Mouse (Mus musculus): ENCODE data around the gene Iqschfp. TPM values are rescaled to one million over a fixed set of nuclear protein-coding genes. Genes with fewer than 3 reads are reported as not detected.

Iqschfp gene
- polyA plus RNA-seq, 1 experiment from 2014 or later, result not detected

DNA sequence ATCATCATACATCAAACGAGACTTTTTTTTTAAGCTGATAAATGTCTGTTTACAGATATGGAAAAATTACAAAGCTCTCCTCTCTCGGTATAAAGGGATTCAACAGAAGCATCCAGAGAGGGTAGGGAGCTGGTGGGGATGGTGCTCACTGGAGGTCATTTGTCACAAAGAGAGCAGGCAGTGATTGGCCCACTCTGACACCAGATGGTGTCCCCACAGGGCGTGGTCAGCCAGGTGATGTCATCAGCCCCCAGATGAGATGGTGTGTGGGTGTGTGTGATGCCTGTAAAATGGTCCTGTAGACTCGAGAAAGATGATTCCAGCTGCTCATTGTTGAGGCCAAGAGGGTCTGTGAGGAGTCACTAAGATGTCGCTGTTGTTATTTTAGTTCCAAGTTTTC is 727.1 kb downstream of the Iqschfp start:
- DNase-seq (ENCODE audit: low spot score), result no peak
- Histone ChIP-seq H3K4me2 (no peak overlapping the region), H3K4me1 (replicated peaks; ENCODE audit: control insufficient read depth, insufficient read depth, low read length) (no peaks in the 10 kb centered on the region; the same call in 1 of the 2 replicates), H3K27ac (ENCODE audit: low read depth, low read length) (no peak overlapping the region), H3K27me3 (replicated peaks; ENCODE audit: control insufficient read depth, insufficient read depth, low read length) (no peaks in the 10 kb centered on the region), H3K9me3 (ENCODE audit: control insufficient read depth, low read length) (no peaks in the 10 kb centered on the region), H3K4me3 (ENCODE audit: low read depth, low read length) (no peak overlapping the region), H3K9ac (ENCODE audit: low read depth, low read length) (no peak overlapping the region), H3K36me3 (ENCODE audit: control insufficient read depth, insufficient read depth, low read length) (0 out of 2 replicates have a peak, but pooled peaks cover 3% of the 10 kb centered on the region)
- 70% methylated on average over 5 of the region's 5 CpGs for WGBS
- ATAC-seq (replicated peaks; ENCODE audit: low FRiP score), result no peak

DNA sequence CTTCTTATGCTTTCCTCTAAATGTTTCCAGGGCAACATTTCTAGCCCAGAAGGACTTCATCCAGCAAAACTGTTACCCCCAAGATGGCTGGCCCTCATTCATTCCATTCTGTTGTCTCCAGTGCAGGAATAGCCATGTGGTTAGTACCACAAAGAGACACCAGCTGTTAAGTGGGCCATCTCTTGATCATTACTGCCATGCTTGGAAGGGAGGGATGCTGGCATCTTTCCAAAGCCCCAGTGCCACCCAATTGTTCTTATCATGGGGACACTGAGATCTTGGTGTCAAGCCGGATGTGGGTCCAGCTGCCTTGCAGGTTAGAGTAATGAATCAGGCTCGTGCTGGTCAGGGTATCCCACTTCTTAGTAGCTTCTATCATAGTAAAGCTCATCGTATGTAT is 729.9 kb downstream of the Iqschfp start:
- DNase-seq (ENCODE audit: low spot score) (no peak), ATAC-seq (replicated peaks; ENCODE audit: low FRiP score) (no peak)
- Histone ChIP-seq H3K36me3 (ENCODE audit: control insufficient read depth, insufficient read depth, low read length) (0 out of 2 replicates have a peak, but pooled peaks cover 3% of the 10 kb centered on the region), H3K9ac (ENCODE audit: low read depth, low read length) (no peak overlapping the region), H3K9me3 (ENCODE audit: control insufficient read depth, low read length) (no peaks in the 10 kb centered on the region), H3K4me3 (ENCODE audit: low read depth, low read length) (no peak overlapping the region), H3K27me3 (replicated peaks; ENCODE audit: control insufficient read depth, insufficient read depth, low read length) (no peaks in the 10 kb centered on the region), H3K27ac (ENCODE audit: low read depth, low read length) (no peak overlapping the region), H3K4me1 (replicated peaks; ENCODE audit: control insufficient read depth, insufficient read depth, low read length) (no peaks in the 10 kb centered on the region), H3K4me2 (no peak overlapping the region)
- 89% methylated on average over 3 of the region's 3 CpGs for WGBS

DNA sequence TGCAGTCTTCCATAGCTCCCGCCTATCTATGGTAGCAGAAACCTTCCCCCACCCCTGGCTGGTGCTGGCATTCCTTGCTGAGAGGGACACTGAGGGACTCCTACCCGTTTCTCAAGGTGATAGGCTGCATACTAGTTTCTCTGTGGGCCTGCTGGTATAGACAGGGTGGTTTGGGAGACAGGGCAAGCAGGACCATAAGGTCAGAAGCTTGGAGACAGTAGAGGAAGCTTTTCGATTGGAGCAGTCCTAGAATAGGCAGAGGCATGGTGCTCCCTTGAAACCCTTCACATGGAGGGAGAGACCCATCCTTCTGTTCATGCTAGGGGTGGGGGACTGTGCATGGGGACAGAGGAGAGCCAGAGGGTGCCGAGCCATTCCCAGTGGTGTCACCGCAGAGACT is 731.0 kb downstream of the Iqschfp start:
- WGBS, result 83% methylated on average over 5 of the region's 5 CpGs
- Histone ChIP-seq H3K4me1 (replicated peaks; ENCODE audit: control insufficient read depth, insufficient read depth, low read length) (no peaks in the 10 kb centered on the region), H3K4me3 (ENCODE audit: low read depth, low read length) (no peak overlapping the region), H3K27me3 (replicated peaks; ENCODE audit: control insufficient read depth, insufficient read depth, low read length) (no peaks in the 10 kb centered on the region), H3K4me2 (no peak overlapping the region), H3K9ac (ENCODE audit: low read depth, low read length) (no peak overlapping the region), H3K9me3 (ENCODE audit: control insufficient read depth, low read length) (no peaks in the 10 kb centered on the region), H3K27ac (ENCODE audit: low read depth, low read length) (no peak overlapping the region), H3K36me3 (ENCODE audit: control insufficient read depth, insufficient read depth, low read length) (0 out of 2 replicates have a peak, but pooled peaks cover 3% of the 10 kb centered on the region)
- ATAC-seq (replicated peaks; ENCODE audit: low FRiP score), result no peak
- no peak for DNase-seq (ENCODE audit: low spot score)

DNA sequence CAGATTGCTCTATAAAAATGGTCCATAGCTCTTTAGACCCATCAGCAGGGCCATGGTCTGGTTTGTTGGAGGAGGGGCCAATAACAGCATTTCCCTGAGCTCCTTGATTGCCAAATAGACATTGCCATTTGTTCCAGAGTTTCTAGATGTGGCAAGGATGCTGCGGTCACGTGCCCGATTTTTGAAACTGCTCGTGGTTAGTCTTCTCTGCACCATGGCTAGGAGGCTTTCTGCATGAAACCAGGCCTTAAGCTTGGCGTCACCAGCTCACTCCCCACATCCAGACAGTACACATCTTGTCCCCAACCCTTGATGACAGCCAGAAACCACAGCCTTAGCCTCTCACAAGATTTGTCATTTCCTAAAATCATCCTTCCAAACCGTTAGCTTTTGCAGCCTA is 732.4 kb downstream of the Iqschfp start:
- Histone ChIP-seq H3K27ac (ENCODE audit: low read depth, low read length) (no peak overlapping the region), H3K9ac (ENCODE audit: low read depth, low read length) (no peak overlapping the region), H3K4me1 (replicated peaks; ENCODE audit: control insufficient read depth, insufficient read depth, low read length) (no peaks in the 10 kb centered on the region), H3K9me3 (ENCODE audit: control insufficient read depth, low read length) (no peaks in the 10 kb centered on the region), H3K4me2 (no peak overlapping the region), H3K27me3 (replicated peaks; ENCODE audit: control insufficient read depth, insufficient read depth, low read length) (no peaks in the 10 kb centered on the region), H3K4me3 (ENCODE audit: low read depth, low read length) (no peak overlapping the region), H3K36me3 (ENCODE audit: control insufficient read depth, insufficient read depth, low read length) (0 out of 2 replicates have a peak, but pooled peaks cover 3% of the 10 kb centered on the region)
- WGBS, result 63% methylated on average over 6 of the region's 6 CpGs
- ATAC-seq (replicated peaks; ENCODE audit: low FRiP score), result no peak
- no peak for DNase-seq (ENCODE audit: low spot score)

DNA sequence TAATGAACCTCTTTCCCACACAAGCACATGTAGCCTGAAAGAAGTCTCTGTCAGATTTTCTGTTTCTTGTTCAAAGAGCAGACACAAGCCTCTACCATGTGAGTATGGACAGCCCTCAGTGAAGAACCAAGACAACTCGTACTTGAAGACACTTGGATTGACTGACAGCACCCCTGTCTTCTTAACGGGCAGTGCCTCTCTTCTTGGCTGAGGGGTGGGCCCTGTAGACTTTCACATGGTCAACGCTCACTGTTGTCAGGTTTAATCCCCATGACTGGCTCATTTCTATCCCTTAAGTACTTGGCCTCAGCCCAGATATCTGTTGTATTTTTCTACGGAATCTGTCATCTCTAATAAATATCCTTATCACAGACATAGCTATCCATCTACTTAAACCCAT is 738.2 kb downstream of the Iqschfp start:
- 79% methylated on average over 4 of the region's 4 CpGs for WGBS

DNA sequence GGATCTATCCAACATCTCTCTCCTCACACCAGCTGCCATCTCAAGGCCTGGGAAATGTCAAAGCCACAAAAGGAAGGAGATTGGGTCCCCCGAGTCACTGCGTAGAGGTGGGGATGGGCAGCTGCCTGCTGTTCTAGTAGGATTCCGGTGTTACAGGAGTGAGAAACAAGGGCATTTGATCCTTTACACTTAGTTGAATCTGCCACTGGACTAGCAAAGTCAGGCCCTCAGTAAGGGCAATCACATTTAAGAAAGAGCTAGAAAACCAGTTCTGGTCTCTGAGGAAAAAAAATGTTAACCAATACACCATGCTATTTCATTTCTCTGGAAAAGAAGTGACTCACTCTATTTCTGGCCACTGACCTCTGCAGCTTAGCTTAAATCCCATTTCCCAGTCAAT is 738.8 kb downstream of the Iqschfp start:
- H3K4me3 ChIP-seq (ENCODE audit: low read depth, low read length), result no peak overlapping the region
- DNase-seq (ENCODE audit: low spot score) (no peak), ATAC-seq (replicated peaks; ENCODE audit: low FRiP score) (no peak)
- H3K4me2 ChIP-seq, result no peak overlapping the region
- no peaks in the 10 kb centered on the region for H3K9me3 ChIP-seq (ENCODE audit: control insufficient read depth, low read length)
- no peaks in the 10 kb centered on the region for H3K4me1 ChIP-seq (replicated peaks; ENCODE audit: control insufficient read depth, insufficient read depth, low read length)
- 63% methylated on average over 3 of the region's 3 CpGs for WGBS
- H3K36me3 ChIP-seq (ENCODE audit: control insufficient read depth, insufficient read depth, low read length), result no peaks in the 10 kb centered on the region
- H3K27me3 ChIP-seq (replicated peaks; ENCODE audit: control insufficient read depth, insufficient read depth, low read length), result no peaks in the 10 kb centered on the region
- H3K27ac ChIP-seq (ENCODE audit: low read depth, low read length), result no peak overlapping the region
- H3K9ac ChIP-seq (ENCODE audit: low read depth, low read length), result no peak overlapping the region

More for the DNA sequence above, 738.2 kb downstream of the Iqschfp start:
- no peaks in the 10 kb centered on the region for H3K27me3 ChIP-seq (replicated peaks; ENCODE audit: control insufficient read depth, insufficient read depth, low read length)
- no peaks in the 10 kb centered on the region for H3K4me1 ChIP-seq (replicated peaks; ENCODE audit: control insufficient read depth, insufficient read depth, low read length)
- H3K9ac ChIP-seq (ENCODE audit: low read depth, low read length), result no peak overlapping the region
- H3K4me3 ChIP-seq (ENCODE audit: low read depth, low read length), result no peak overlapping the region
- no peaks in the 10 kb centered on the region for H3K36me3 ChIP-seq (ENCODE audit: control insufficient read depth, insufficient read depth, low read length)
- H3K4me2 ChIP-seq, result no peak overlapping the region
- no peak overlapping the region for H3K27ac ChIP-seq (ENCODE audit: low read depth, low read length)
- no peaks in the 10 kb centered on the region for H3K9me3 ChIP-seq (ENCODE audit: control insufficient read depth, low read length)
- ATAC-seq (replicated peaks; ENCODE audit: low FRiP score) (no peak), DNase-seq (ENCODE audit: low spot score) (no peak)

DNA sequence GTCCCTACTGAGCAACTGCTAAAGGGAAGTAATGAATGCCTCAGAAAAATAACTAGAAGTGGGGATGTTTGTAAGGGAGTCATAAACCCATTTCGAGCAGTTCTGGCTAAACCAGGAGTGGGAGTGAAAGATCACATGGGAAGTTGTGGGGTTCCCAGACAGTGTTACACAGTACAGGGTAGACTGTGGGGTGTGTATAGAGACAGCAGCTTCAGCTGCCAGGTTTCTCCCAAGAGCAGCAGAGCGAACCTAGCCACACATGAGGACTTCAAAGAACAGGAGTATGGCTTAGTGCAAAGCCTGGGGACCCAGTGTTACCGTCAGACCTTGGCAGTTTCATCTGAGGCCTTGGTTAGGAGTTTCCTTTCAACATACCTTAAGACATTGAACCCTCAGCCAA is 740.7 kb downstream of the Iqschfp start:
- Histone ChIP-seq H3K36me3 (ENCODE audit: control insufficient read depth, insufficient read depth, low read length) (no peaks in the 10 kb centered on the region), H3K4me1 (replicated peaks; ENCODE audit: control insufficient read depth, insufficient read depth, low read length) (no peaks in the 10 kb centered on the region), H3K27me3 (replicated peaks; ENCODE audit: control insufficient read depth, insufficient read depth, low read length) (no peaks in the 10 kb centered on the region), H3K4me2 (no peak overlapping the region), H3K27ac (ENCODE audit: low read depth, low read length) (no peak overlapping the region), H3K4me3 (ENCODE audit: low read depth, low read length) (no peak overlapping the region), H3K9ac (ENCODE audit: low read depth, low read length) (no peak overlapping the region), H3K9me3 (ENCODE audit: control insufficient read depth, low read length) (no peaks in the 10 kb centered on the region)
- WGBS, result 71% methylated on average over 3 of the region's 3 CpGs
- DNase-seq (ENCODE audit: low spot score) (no peak), ATAC-seq (replicated peaks; ENCODE audit: low FRiP score) (no peak)

DNA sequence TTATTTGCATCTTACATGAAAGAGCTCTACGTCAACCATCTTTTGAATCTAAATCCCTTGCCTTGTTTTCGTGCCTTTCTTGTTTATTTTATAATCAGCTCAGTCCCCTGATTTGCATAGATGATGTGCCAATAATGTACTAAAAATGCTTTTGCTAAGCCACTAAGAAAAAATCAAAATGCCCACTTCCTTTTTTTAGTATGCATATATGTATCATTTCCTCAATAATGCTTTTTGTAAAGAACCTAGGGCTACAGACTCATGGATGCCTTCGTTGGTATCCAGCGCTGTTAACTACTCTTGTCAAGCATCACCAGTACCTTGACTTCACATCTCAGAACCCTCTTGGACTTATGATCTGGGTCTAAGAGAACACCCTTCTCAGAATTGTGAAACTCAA is 741.5 kb downstream of the Iqschfp start:
- WGBS, result 86% methylated on average over 4 of the region's 4 CpGs
- Histone ChIP-seq H3K27me3 (replicated peaks; ENCODE audit: control insufficient read depth, insufficient read depth, low read length) (no peaks in the 10 kb centered on the region), H3K4me1 (replicated peaks; ENCODE audit: control insufficient read depth, insufficient read depth, low read length) (no peaks in the 10 kb centered on the region), H3K36me3 (ENCODE audit: control insufficient read depth, insufficient read depth, low read length) (no peaks in the 10 kb centered on the region), H3K9me3 (ENCODE audit: control insufficient read depth, low read length) (no peaks in the 10 kb centered on the region), H3K9ac (ENCODE audit: low read depth, low read length) (no peak overlapping the region), H3K4me3 (ENCODE audit: low read depth, low read length) (no peak overlapping the region), H3K27ac (ENCODE audit: low read depth, low read length) (no peak overlapping the region), H3K4me2 (no peak overlapping the region)
- ATAC-seq (replicated peaks; ENCODE audit: low FRiP score), result no peak
- DNase-seq (ENCODE audit: low spot score), result no peak

DNA sequence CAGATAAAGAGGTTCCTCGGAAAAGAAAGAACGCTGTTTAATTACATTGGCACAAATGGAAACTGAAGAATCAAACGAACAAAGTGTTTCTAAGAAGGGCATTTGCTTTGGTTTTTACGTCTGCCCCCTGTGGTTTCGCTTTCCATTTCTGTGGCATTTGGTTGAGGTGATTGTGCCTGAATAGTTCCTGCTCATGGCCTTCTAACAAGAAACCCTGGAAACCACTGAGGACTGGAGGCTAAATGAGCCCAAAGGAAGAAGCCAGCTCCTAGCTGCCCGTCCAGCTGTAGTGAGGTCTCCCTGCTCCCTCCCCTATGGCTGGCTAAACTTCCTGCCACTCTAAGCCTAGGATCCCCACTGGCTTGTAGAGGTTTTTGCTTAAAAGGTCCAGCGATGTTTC is 745.9 kb downstream of the Iqschfp start:
- Histone ChIP-seq H3K27ac (ENCODE audit: low read depth, low read length) (no peak overlapping the region), H3K27me3 (replicated peaks; ENCODE audit: control insufficient read depth, insufficient read depth, low read length) (no peaks in the 10 kb centered on the region), H3K4me1 (replicated peaks; ENCODE audit: control insufficient read depth, insufficient read depth, low read length) (no peaks in the 10 kb centered on the region), H3K4me3 (ENCODE audit: low read depth, low read length) (no peak overlapping the region), H3K9me3 (ENCODE audit: control insufficient read depth, low read length) (no peaks in the 10 kb centered on the region), H3K36me3 (ENCODE audit: control insufficient read depth, insufficient read depth, low read length) (no peaks in the 10 kb centered on the region), H3K9ac (ENCODE audit: low read depth, low read length) (no peak overlapping the region), H3K4me2 (no peak overlapping the region)
- no peak for DNase-seq (ENCODE audit: low spot score)
- ATAC-seq (replicated peaks; ENCODE audit: low FRiP score), result no peak
- 40% methylated on average over 7 of the region's 7 CpGs for WGBS
